Mouse (Mus musculus) liver, embryonic 13.5 days (tissue): ENCODE results near the gene Polr2i. TPM values are rescaled to one million over a fixed set of nuclear protein-coding genes. Genes with fewer than 3 reads are reported as not detected.
A peak's percentile ranks its signal among the peaks of the same experiment; 100 is the strongest.
"Not testable (repeated sequence)": the region's sequence is repeated elsewhere in the genome, so short reads cannot be mapped to it uniquely, and the experiment has no call there.

Source experiments
- ATAC-seq: fragments of 200-750 bp; cut with Nextera tagmentation; 2 replicates; pipeline ENCODE4 v1.8.0; 2017; ENCODE audit warnings: low read depth, mild to moderate bottlenecking, moderate number of reproducible peaks, moderate library complexity
- DNase-seq: peaks from one replicate; pipeline ENCODE4 v3.0.0; 2022
- H3K27ac ChIP-seq: fragments of 300-500 bp; sonication (generic); 2 replicates; pipeline ENCODE4 v1.5.1; 2015; ENCODE audit warnings: moderate library complexity, mild to moderate bottlenecking, inconsistent platforms
- H3K27me3 ChIP-seq: fragments of 300-500 bp; sonication (generic); 2 replicates; pipeline ENCODE4 v1.6.1; 2015; ENCODE audit warnings: mild to moderate bottlenecking, inconsistent platforms
- H3K36me3 ChIP-seq: fragments of 300-500 bp; sonication (generic); 2 replicates; pipeline ENCODE4 v1.6.1; 2015; ENCODE audit warnings: mild to moderate bottlenecking, inconsistent platforms
- H3K4me1 ChIP-seq: fragments of 300-500 bp; sonication (generic); replicated peaks from 2 replicates; pipeline ENCODE4 v1.6.1; 2015; ENCODE audit warnings: inconsistent platforms
- H3K4me2 ChIP-seq: fragments of 300-500 bp; sonication (generic); 2 replicates; pipeline ENCODE4 v1.6.1; 2015; ENCODE audit warnings: inconsistent platforms, mild to moderate bottlenecking, moderate library complexity
- H3K4me3 ChIP-seq: fragments of 300-500 bp; sonication (generic); replicated peaks from 2 replicates; pipeline ENCODE4 v1.5.1; 2015; ENCODE audit warnings: mild to moderate bottlenecking, inconsistent platforms
- H3K9ac ChIP-seq: fragments of 300-500 bp; sonication (generic); 2 replicates; pipeline ENCODE4 v1.6.1; 2015; ENCODE audit warnings: mild to moderate bottlenecking, inconsistent platforms
- H3K9me3 ChIP-seq: fragments of 300-500 bp; sonication (generic); replicated peaks from 2 replicates; pipeline ENCODE4 v1.6.1; 2016; ENCODE audit warnings: inconsistent platforms
- WGBS: fragments of 180-500 bp; shearing (Covaris S2); methylation state at CpG from one replicate; pipeline ENCODE4 v1.1.7; 2015; ENCODE audit not compliant: insufficient replicate concordance; 5-methylcytosine and 5-hydroxymethylcytosine counted together
- polyA plus RNA-seq: library from polyadenylated mRNA; unstranded; fragments of >200 nt; fragmentation: Nextera tagmentation; extraction: Ambion mirVana; gene quantifications from 2 replicates; pipeline ENCODE4 v1.2.1, GENCODE M21; 2015

Polr2i gene
- polyA plus RNA-seq, 1 experiment from 2014 or later, result 70.0 TPM

DNA sequence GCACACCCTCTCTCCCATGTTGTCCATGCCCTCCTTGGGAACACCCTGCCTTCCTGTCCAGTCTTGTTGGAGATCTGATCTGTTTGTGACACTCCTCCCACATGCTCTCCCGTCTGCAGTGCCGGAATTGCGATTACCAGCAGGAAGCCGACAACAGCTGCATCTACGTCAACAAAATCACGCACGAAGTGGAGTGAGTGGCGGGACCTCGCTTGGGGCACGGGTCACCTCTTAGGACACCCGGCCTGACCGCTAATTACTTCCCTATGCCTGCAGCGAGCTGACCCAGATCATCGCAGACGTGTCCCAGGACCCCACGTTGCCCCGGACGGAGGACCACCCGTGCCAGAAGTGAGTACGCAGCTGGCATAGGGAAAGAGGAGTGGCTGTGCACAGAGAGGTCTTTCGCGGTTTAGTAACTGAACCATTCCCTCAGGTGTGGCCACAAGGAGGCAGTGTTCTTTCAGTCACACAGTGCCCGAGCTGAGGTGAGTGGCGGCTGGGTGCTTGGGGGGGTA lies 942 bp downstream of the Polr2i start:
- WGBS, result 4% methylated on average over 24 of the region's 24 CpGs
- Histone ChIP-seq H3K27ac (peak overlapping the region; percentile 94), H3K9me3 (no peaks in the 10 kb centered on the region), H3K36me3 (peaks cover under 1% of the 10 kb centered on the region; the same call in 1 of the 2 replicates), H3K27me3 (no peaks in the 10 kb centered on the region), H3K4me1 (peaks cover 23% of the 10 kb centered on the region), H3K9ac (peak overlapping the region; percentile 86), H3K4me3 (peak overlapping the region; percentile 81), H3K4me2 (peak overlapping the region; percentile 84)
- peak; percentile 54 for DNase-seq
- ATAC-seq, result peak; percentile 32

DNA sequence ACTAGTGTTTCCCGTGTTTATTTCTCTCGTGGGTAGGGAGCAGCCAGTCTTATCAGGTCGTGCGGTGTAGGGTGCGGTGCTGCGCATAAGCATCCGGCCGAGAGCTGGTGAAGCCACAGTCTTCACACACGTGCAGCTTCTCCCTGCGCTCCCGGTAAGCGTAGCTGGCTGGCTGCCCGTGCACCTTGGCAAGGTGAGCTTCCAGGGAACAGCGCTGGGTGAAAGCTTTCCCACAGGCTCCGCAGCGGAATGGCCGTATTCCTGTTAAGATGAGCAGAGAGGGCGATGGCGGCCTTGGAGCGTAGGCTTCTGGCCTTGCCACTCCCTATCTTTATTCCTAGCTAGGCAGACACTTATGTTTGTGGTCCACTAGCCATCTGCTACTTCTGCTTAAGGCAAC lies 1.6 kb downstream of the Polr2i start:
- no peak for DNase-seq
- Histone ChIP-seq H3K4me1 (peaks cover 23% of the 10 kb centered on the region), H3K9me3 (no peaks in the 10 kb centered on the region), H3K4me2 (peak overlapping the region; percentile 84), H3K4me3 (0 out of 2 replicates have a peak overlapping the region, but pooled peaks have one; percentile 81), H3K36me3 (no peaks in the 10 kb centered on the region; the same call in 1 of the 2 replicates), H3K9ac (no peak overlapping the region), H3K27ac (no peak overlapping the region), H3K27me3 (no peaks in the 10 kb centered on the region)
- ATAC-seq, result no peak
- WGBS, result 78% methylated on average over 20 of the region's 20 CpGs

DNA sequence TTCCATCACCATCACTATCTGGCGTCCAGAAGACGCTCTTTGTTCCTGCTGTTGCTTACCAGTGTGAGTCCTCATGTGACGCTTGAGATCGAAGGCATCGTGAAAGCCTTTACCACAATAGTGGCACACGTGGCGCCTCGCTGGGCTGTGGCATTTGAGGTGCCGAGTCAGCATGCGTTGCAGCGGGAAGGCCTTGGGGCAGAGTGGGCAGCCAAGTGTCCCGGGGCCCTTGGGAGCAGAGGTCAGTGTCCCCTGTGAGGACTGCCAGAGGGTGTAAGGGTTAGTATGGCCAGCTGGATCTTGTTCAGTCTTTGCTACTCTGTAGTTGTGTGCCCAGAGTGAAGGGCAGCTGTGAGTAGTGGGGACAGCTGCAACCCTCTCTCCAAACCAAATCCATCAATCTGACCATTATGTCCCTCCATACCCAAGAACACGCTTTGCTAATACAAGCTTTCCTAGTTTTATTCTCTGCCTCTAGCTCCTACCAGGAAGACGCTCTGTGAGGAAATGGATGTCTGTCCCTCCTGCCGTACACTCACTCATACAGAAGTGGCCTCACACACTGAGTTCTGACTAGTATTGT lies 2.6 kb downstream of the Polr2i start:
- Histone ChIP-seq H3K9ac (no peak overlapping the region), H3K27me3 (no peaks in the 10 kb centered on the region), H3K4me3 (no peak overlapping the region), H3K36me3 (no peaks in the 10 kb centered on the region; the same call in 1 of the 2 replicates), H3K4me2 (no peak overlapping the region), H3K27ac (no peak overlapping the region), H3K4me1 (peaks cover 23% of the 10 kb centered on the region), H3K9me3 (no peaks in the 10 kb centered on the region)
- 85% methylated on average over 15 of the region's 15 CpGs for WGBS
- ATAC-seq (no peak), DNase-seq (no peak)

DNA sequence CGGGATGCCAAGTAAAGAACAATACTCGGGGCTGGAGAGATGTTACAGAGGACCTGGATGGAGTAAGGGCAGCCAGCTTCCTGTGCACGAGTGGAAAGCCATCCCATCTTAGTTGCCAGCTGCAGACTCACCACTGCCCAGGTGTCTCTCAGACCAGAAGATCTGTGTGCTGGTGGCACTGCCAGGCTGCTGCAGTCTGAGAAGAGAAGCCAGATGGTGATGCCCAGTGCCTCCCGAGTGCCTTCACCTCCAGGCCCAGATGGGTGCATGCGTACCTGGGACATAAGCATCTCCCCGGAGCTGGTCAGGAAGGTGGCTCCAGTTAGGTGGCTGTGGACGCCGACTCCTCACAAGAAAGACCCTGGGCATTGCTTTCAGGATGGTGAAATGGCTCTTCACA lies 3.3 kb downstream of the Polr2i start:
- ATAC-seq (no peak), DNase-seq (no peak)
- H3K9ac ChIP-seq, result no peak overlapping the region
- H3K4me3 ChIP-seq, result no peak overlapping the region
- H3K9me3 ChIP-seq, result no peaks in the 10 kb centered on the region
- H3K27me3 ChIP-seq, result no peaks in the 10 kb centered on the region
- H3K27ac ChIP-seq, result no peak overlapping the region
- 81% methylated on average over 8 of the region's 8 CpGs for WGBS
- H3K4me2 ChIP-seq, result no peak overlapping the region
- H3K4me1 ChIP-seq, result peaks cover 23% of the 10 kb centered on the region
- peaks cover 6% of the 10 kb centered on the region; the same call in 1 of the 2 replicates for H3K36me3 ChIP-seq

DNA sequence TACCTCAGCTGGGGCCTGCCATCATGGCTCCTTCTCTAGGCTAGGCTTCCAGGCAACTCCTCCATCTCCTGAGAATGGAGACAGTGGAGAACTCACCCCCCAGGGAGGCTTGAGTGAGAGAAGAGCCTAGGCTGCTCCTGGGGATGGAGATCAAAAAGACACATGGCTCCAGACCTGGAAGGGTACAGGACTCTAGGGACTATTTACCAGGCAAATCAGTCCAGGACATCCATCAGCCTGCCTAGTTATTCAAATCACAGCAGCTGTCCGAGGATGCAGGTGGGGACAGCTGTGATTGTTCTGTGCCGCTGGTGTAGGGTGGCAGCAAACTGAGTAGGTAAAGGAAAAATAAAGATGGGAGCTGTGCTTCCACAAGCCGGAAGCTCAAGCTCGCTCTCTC lies 3.9 kb downstream of the Polr2i start, which contains the start of gene Ovol3:
Ovol3 (minus strand) TSS at position 101 of the 400 bp plus-strand sequence.
- Histone ChIP-seq H3K4me1 (peaks cover 20% of the 10 kb centered on the region), H3K36me3 (peaks cover 11% of the 10 kb centered on the region), H3K27me3 (no peaks in the 10 kb centered on the region), H3K9me3 (no peaks in the 10 kb centered on the region), H3K9ac (no peak within 1 kb of the TSS), H3K27ac (no peak within 1 kb of the TSS), H3K4me2 (no peak within 1 kb of the TSS), H3K4me3 (no peak within 1 kb of the TSS)
- 74% methylated on average over 4 of the region's 4 CpGs for WGBS
- ATAC-seq, result no peak
- no peak for DNase-seq

DNA sequence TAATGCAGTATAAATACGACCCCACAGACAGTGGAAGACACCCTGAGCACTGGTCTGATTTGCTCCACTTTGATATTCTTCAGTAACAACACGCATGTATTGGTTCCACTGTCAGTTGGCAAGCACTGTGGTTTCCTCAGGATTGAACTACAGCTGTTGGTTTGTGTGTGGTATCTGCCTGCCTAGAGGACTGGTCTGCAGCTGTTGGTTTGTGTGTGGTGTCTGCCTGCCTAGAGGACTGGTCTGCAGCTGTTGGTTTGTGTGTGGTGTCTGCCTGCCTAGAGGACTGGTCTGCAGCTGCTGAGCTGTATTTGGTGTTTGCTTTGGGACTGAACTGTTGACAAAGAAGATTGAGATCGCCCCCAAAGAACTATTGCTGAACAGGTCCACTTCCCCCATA lies 5.6 kb downstream of the Polr2i start:
- H3K4me3 ChIP-seq, H3K27me3 ChIP-seq, H3K4me2 ChIP-seq, H3K9me3 ChIP-seq, ATAC-seq, DNase-seq, H3K27ac ChIP-seq, H3K9ac ChIP-seq: not testable (repeated sequence)
- peaks cover 29% of the 10 kb centered on the region for H3K36me3 ChIP-seq
- WGBS, result 65% methylated on average over 3 of the region's 3 CpGs
- peaks cover 12% of the 10 kb centered on the region for H3K4me1 ChIP-seq

DNA sequence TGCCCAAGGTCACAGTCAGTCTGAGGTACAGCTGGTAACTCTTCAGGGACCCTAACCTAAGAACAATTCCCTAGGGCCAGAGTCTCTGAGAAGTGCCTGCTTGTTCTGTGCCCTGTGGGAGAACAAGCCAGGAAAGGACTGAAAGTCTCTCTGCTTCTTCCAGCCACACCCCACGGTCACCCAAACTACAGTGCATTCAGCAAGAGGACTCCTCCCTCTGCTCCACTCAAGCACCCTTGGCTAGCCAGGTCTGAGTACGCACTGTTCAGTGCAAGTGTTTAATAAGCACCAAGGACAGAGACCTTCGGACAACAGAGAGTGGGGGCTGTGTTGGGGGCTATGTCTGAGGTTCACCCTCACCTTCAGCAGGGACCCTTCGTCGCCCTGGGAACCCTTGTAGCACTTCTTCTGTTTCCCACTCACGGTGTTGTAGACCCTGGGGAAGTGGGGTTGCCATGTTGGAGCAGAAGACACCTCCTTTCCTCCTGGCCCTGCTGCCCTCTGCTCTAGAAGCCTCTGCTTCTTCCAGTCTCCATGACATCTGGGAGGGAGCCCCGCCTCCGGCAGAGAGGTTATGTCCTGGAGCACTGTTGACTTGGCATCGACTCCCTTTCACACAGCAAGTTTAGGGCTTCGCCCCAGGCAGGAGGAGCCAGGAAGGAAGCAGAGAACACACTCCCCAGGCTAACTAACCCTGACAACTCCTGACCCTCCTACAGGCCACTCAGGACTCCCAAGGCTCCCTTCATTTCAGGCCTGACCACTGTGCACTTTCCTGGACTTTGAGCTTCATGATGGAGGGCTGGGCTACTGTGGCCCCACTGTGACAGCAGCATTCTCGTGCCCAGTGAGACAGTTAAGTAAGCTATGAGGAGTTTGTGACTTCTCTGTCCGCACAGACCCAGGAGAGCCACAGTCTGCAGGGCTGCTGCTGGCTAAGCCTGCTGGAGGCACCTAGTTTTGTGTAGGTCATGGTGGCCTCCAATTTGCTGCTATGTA lies 20.5 kb downstream of the Polr2i start:
- Histone ChIP-seq H3K4me1 (peaks cover 6% of the 10 kb centered on the region; the same call in 1 of the 2 replicates), H3K27me3 (no peaks in the 10 kb centered on the region), H3K36me3 (peaks cover 70% of the 10 kb centered on the region), H3K27ac (no peak overlapping the region), H3K4me3 (no peak overlapping the region), H3K9me3 (no peaks in the 10 kb centered on the region), H3K9ac (no peak overlapping the region), H3K4me2 (no peak overlapping the region)
- 76% methylated on average over 12 of the region's 12 CpGs for WGBS
- ATAC-seq (no peak), DNase-seq (no peak)

DNA sequence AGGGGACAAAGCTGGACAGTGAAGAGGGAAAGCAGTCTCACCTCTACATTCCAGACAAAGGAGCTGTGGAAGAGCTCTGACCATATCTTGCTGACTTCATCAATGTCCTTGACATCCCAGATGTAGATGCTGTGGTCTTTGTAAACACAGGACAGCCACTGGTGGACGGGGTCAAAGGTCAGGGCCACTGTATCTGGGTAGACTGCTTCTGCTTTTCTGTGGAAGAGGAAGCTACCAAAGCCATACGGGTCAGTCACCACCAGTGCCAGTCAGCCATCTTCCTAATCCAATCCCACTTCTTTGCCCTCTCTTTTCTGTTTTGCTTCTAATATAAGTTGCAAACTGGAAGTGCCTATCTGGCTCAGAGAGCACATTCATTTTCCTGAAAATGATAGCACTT lies 33.3 kb downstream of the Polr2i start:
- Histone ChIP-seq H3K27ac (no peak overlapping the region), H3K36me3 (peaks cover 82% of the 10 kb centered on the region), H3K9me3 (no peaks in the 10 kb centered on the region), H3K9ac (no peak overlapping the region), H3K27me3 (no peaks in the 10 kb centered on the region), H3K4me2 (no peak overlapping the region), H3K4me1 (no peaks in the 10 kb centered on the region), H3K4me3 (no peak overlapping the region)
- ATAC-seq (no peak), DNase-seq (no peak)
- 54% methylated on average over 2 of the region's 2 CpGs for WGBS

DNA sequence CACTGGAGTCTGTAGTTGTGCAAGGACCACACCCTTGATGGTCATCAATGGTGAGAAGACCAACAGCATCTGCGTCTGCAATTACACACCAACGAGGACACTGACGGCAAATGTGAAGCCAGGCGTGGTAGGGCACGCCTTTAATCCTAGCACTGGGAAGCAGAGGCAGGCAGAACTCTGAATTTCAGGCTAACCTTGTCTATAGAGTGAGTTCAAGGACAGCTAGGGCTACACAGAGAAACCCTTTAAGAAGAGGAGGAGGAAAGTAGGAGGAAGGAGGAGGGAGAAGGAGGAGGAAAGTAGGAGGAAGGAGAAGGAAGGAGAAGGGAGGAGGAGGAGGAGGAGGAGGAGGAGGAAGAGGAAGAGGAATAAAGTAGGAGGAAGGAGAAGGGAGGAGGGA lies 33.8 kb downstream of the Polr2i start:
- Histone ChIP-seq H3K4me1 (no peaks in the 10 kb centered on the region), H3K27ac (no peak overlapping the region), H3K27me3 (no peaks in the 10 kb centered on the region), H3K9me3 (no peaks in the 10 kb centered on the region), H3K4me2 (no peak overlapping the region), H3K9ac (no peak overlapping the region), H3K4me3 (no peak overlapping the region), H3K36me3 (peaks cover 83% of the 10 kb centered on the region)
- 76% methylated on average over 5 of the region's 5 CpGs for WGBS
- ATAC-seq, result no peak
- no peak for DNase-seq

DNA sequence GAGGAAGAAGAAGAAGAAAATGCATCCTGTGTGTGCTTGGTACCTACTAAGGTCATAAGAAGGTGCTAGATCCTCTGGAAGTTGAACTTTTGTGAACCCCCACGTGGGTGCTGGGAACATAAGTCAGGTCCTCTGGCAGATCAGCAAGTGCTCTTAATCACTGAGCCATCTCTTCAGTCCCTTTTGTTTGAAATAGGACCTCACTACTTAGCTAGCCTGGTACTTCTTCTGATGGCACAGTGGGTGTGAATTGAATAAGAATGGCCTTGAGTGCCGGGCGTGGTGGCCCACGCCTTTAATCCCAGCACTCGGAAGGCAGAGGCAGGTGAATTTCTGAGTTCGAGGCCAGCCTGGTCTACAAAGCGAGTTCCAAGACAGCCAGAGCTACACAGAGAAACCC lies 34.2 kb downstream of the Polr2i start:
- Histone ChIP-seq H3K4me3 (no peak overlapping the region), H3K27me3 (no peaks in the 10 kb centered on the region), H3K4me1 (no peaks in the 10 kb centered on the region), H3K9ac (no peak overlapping the region), H3K4me2 (no peak overlapping the region), H3K36me3 (peaks cover 84% of the 10 kb centered on the region), H3K27ac (no peak overlapping the region), H3K9me3 (no peaks in the 10 kb centered on the region)
- DNase-seq (no peak), ATAC-seq (no peak)
- 83% methylated on average over 7 of the region's 7 CpGs for WGBS

DNA sequence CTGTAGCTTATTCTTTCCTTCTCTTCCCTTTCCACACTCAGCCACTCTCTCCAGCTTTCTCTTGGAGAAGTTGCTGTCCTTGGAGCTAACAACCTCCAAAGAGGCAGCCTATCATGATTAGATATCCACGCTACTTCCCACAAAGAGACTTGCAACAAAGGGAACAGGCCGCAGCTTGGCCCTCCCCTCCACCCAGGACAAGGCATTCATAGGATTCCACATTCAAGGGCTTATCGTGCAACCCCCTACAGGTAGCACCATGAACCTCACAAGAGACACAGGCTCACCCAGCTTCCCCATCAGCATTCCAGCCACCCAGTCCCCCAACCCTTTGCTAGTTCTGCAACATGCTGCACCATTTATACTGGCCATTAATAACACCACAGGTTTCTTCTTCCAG lies 35.0 kb downstream of the Polr2i start:
- H3K4me1 ChIP-seq, result no peaks in the 10 kb centered on the region
- no peak overlapping the region for H3K9ac ChIP-seq
- DNase-seq (no peak), ATAC-seq (no peak)
- H3K36me3 ChIP-seq, result peaks cover 84% of the 10 kb centered on the region
- H3K4me2 ChIP-seq, result no peak overlapping the region
- H3K27me3 ChIP-seq, result no peaks in the 10 kb centered on the region
- no peak overlapping the region for H3K4me3 ChIP-seq
- WGBS, result 75% methylated on average over 3 of the region's 3 CpGs
- no peak overlapping the region for H3K27ac ChIP-seq
- no peaks in the 10 kb centered on the region for H3K9me3 ChIP-seq
